18 mouse cellular contexts compared by ENCODE assay signal in genomic region chr12:53771394-53771936, GRCm38 (mm10).
DNase-seq lines count a peak whose midpoint lies in the region; ATAC-seq and TF ChIP-seq lines count a peak whose summit lies in the region.
"Had no signal": no experiment of that assay in that cellular context is flagged by ENCODE, and none has a peak within 500 bp of the region (broad histone marks: within the 10 kb centered on the region; RNA-seq: fewer than 3 reads in every experiment).

No protein-coding gene starts in this region.

- no peaks in the 10 kb centered on the region; the same call in 1 of the 2 replicates for H3K27me3 ChIP-seq in forebrain, postnatal 0 days (ENCODE audit: insufficient read depth, low read length)
- H3K27me3 ChIP-seq in forebrain, embryonic 13.5 days = no peaks in the 10 kb centered on the region
- H3K27me3 ChIP-seq in hindbrain, embryonic 13.5 days = no peaks in the 10 kb centered on the region
- H3K27me3 ChIP-seq in hindbrain, embryonic 14.5 days (ENCODE audit: control insufficient read depth, insufficient read depth, low read length) = no peaks in the 10 kb centered on the region
- no peaks in the 10 kb centered on the region for H3K27me3 ChIP-seq in hindbrain, embryonic 16.5 days (replicated peaks; ENCODE audit: control insufficient read depth, insufficient read depth, low read length)
- H3K27me3 ChIP-seq: embryonic facial prominence, embryonic 12.5 days; kidney, embryonic 15.5 days had no signal

- no peak for TF ChIP-seq POLR2A in brain, embryonic 14.5 days (IDR thresholded peaks at IDR 0.05; ENCODE audit: borderline replicate concordance, extremely low read depth, insufficient read depth, insufficient read length, poor library complexity, severe bottlenecking)

- no peak overlapping the region; the same call in 1 of the 2 replicates for H3K4me3 ChIP-seq in forebrain, postnatal 0 days (ENCODE audit: low read depth, low read length)
- no peak overlapping the region for H3K4me3 ChIP-seq in forebrain, embryonic 13.5 days
- no peak overlapping the region for H3K4me3 ChIP-seq in hindbrain, embryonic 13.5 days
- H3K4me3 ChIP-seq in hindbrain, embryonic 14.5 days (replicated peaks; ENCODE audit: low read length) = no peak overlapping the region
- H3K4me3 ChIP-seq in hindbrain, embryonic 16.5 days (ENCODE audit: low read length) = no peak overlapping the region
- H3K4me3 ChIP-seq: embryonic facial prominence, embryonic 12.5 days; heart, embryonic 12.5 days; kidney, embryonic 15.5 days had no signal

- H3K36me3 ChIP-seq in forebrain, postnatal 0 days (ENCODE audit: insufficient read depth) = no peaks in the 10 kb centered on the region
- no peaks in the 10 kb centered on the region for H3K36me3 ChIP-seq in forebrain, embryonic 13.5 days (ENCODE audit: poor library complexity, severe bottlenecking)
- no peaks in the 10 kb centered on the region for H3K36me3 ChIP-seq in hindbrain, embryonic 13.5 days
- no peaks in the 10 kb centered on the region for H3K36me3 ChIP-seq in hindbrain, embryonic 14.5 days (replicated peaks; ENCODE audit: control insufficient read depth, insufficient read depth)
- H3K36me3 ChIP-seq in hindbrain, embryonic 16.5 days (ENCODE audit: control insufficient read depth, insufficient read depth, low read length) = no peaks in the 10 kb centered on the region
- H3K36me3 ChIP-seq: embryonic facial prominence, embryonic 12.5 days; heart, embryonic 12.5 days; kidney, embryonic 15.5 days had no signal

- DNase-seq in forebrain, postnatal 0 days = peak; percentile 11
- DNase-seq in hindbrain, embryonic 14.5 days (ENCODE audit: low spot score) = no peak
- peak; percentile 57 for DNase-seq in brain, embryonic 14.5 days (ENCODE audit: low read depth)
- DNase-seq in testis, postnatal 10 days (ENCODE audit: low spot score) = no peak
- DNase-seq: adrenal gland, adult 2 months; adrenal gland, postnatal 25 days; cerebellum, adult 2 months; cerebellum, postnatal 10 days; gastrocnemius, postnatal 14 days; heart, postnatal 36 days; kidney, adult 2 months had no signal

- no peaks in the 10 kb centered on the region for H3K9me3 ChIP-seq in forebrain, postnatal 0 days (ENCODE audit: low read length)
- no peaks in the 10 kb centered on the region for H3K9me3 ChIP-seq in forebrain, embryonic 13.5 days (replicated peaks)
- no peaks in the 10 kb centered on the region for H3K9me3 ChIP-seq in hindbrain, embryonic 13.5 days
- no peaks in the 10 kb centered on the region for H3K9me3 ChIP-seq in hindbrain, embryonic 14.5 days (ENCODE audit: control insufficient read depth, low read length)
- H3K9me3 ChIP-seq in hindbrain, embryonic 16.5 days (ENCODE audit: control insufficient read depth, low read length) = no peaks in the 10 kb centered on the region
- H3K9me3 ChIP-seq: embryonic facial prominence, embryonic 12.5 days; heart, embryonic 12.5 days; kidney, embryonic 15.5 days had no signal

- no peak for TF ChIP-seq CTCF in forebrain, postnatal 0 days (IDR thresholded peaks at IDR 0.05; ENCODE audit: low read depth)
- TF ChIP-seq CTCF in brain, embryonic 14.5 days (IDR thresholded peaks at IDR 0.05; ENCODE audit: borderline replicate concordance, extremely low read depth, insufficient read depth, insufficient read length) = no peak

- no peak overlapping the region for H3K27ac ChIP-seq in forebrain, postnatal 0 days (ENCODE audit: low read depth, low read length)
- H3K27ac ChIP-seq in forebrain, embryonic 13.5 days = no peak overlapping the region
- no peak overlapping the region for H3K27ac ChIP-seq in hindbrain, embryonic 13.5 days
- H3K27ac ChIP-seq in hindbrain, embryonic 14.5 days = no peak overlapping the region
- no peak overlapping the region for H3K27ac ChIP-seq in hindbrain, embryonic 16.5 days (ENCODE audit: low read depth, low read length)
- H3K27ac ChIP-seq: embryonic facial prominence, embryonic 12.5 days; kidney, embryonic 15.5 days had no signal

- no peaks in the 10 kb centered on the region for H3K4me1 ChIP-seq in forebrain, postnatal 0 days (ENCODE audit: insufficient read depth)
- peaks cover 42% of the 10 kb centered on the region for H3K4me1 ChIP-seq in forebrain, embryonic 13.5 days
- peaks cover 30% of the 10 kb centered on the region for H3K4me1 ChIP-seq in hindbrain, embryonic 13.5 days (replicated peaks)
- H3K4me1 ChIP-seq in hindbrain, embryonic 14.5 days (replicated peaks; ENCODE audit: control insufficient read depth, insufficient read depth, low read length) = peaks cover 16% of the 10 kb centered on the region
- H3K4me1 ChIP-seq in hindbrain, embryonic 16.5 days (ENCODE audit: control insufficient read depth, insufficient read depth, low read depth, low read length) = no peaks in the 10 kb centered on the region; the same call in 1 of the 2 replicates
- H3K4me1 ChIP-seq: embryonic facial prominence, embryonic 12.5 days had no signal

- ATAC-seq in forebrain, postnatal 0 days = no peak
- no peak for ATAC-seq in forebrain, embryonic 13.5 days
- peak; percentile 52 for ATAC-seq in hindbrain, embryonic 13.5 days (ENCODE audit: low FRiP score)
- ATAC-seq in hindbrain, embryonic 14.5 days (ENCODE audit: low FRiP score) = no peak; the same call in 1 of the 2 replicates
- peak; percentile 61; the same call in 1 of the 2 replicates for ATAC-seq in hindbrain, embryonic 16.5 days
- ATAC-seq: intestine, embryonic 16.5 days had no signal

- no peak overlapping the region; the same call in 1 of the 2 replicates for H3K4me2 ChIP-seq in forebrain, postnatal 0 days (ENCODE audit: low read depth)
- H3K4me2 ChIP-seq in forebrain, embryonic 13.5 days = no peak overlapping the region
- no peak overlapping the region for H3K4me2 ChIP-seq in hindbrain, embryonic 13.5 days
- no peak overlapping the region for H3K4me2 ChIP-seq in hindbrain, embryonic 14.5 days (replicated peaks)
- H3K4me2 ChIP-seq in hindbrain, embryonic 16.5 days (ENCODE audit: low read length) = no peak overlapping the region
- H3K4me2 ChIP-seq: embryonic facial prominence, embryonic 12.5 days; heart, embryonic 12.5 days; kidney, embryonic 15.5 days had no signal

- WGBS in forebrain, postnatal 0 days = 34% methylated on average over 14 of the region's 14 CpGs
- WGBS in forebrain, embryonic 13.5 days = 48% methylated on average over 14 of the region's 14 CpGs
- WGBS in hindbrain, embryonic 13.5 days = 57% methylated on average over 14 of the region's 14 CpGs
- 64% methylated on average over 14 of the region's 14 CpGs for WGBS in hindbrain, embryonic 14.5 days
- 50% methylated on average over 14 of the region's 14 CpGs for WGBS in hindbrain, embryonic 16.5 days

- no peak overlapping the region for H3K9ac ChIP-seq in forebrain, postnatal 0 days
- no peak overlapping the region for H3K9ac ChIP-seq in forebrain, embryonic 13.5 days
- H3K9ac ChIP-seq in hindbrain, embryonic 13.5 days = no peak overlapping the region
- H3K9ac ChIP-seq in hindbrain, embryonic 14.5 days = no peak overlapping the region
- no peak overlapping the region for H3K9ac ChIP-seq in hindbrain, embryonic 16.5 days (ENCODE audit: low read depth, low read length)
- H3K9ac ChIP-seq: embryonic facial prominence, embryonic 12.5 days; heart, embryonic 12.5 days; kidney, embryonic 15.5 days had no signal

Comparison
In these comparisons a context has a peak if more than half of its experiments do, and no peak if none do; other contexts are left out.
1. ATAC-seq: peak in hindbrain, embryonic 13.5 days (single experiment) and hindbrain, embryonic 16.5 days (single experiment); none in forebrain, postnatal 0 days (single experiment), forebrain, embryonic 13.5 days (single experiment) and hindbrain, embryonic 14.5 days (single experiment).
2. DNase-seq: peak in forebrain, postnatal 0 days (single experiment) and brain, embryonic 14.5 days (single experiment); none in hindbrain, embryonic 14.5 days (single experiment) and testis, postnatal 10 days (single experiment).